Mouse (Mus musculus) naive thymus-derived CD4-positive, alpha-beta T cell, adult 2 months (primary cell): ENCODE measurements around the gene Gm12185.
"Not testable (repeated sequence)": the region's sequence is repeated elsewhere in the genome, so short reads cannot be mapped to it uniquely, and the experiment has no call there.

Experiments
- DNase-seq: peaks from one replicate; pipeline ENCODE4 v3.0.0-alpha.2; 2011; ENCODE audit warnings: low read depth

Gm12185 gene

GRCm38 (mm10) chr11:48991740-48992520 lies at the start of gene Gm12185:
TSS of gene Gm12185 (minus strand) at chr11:48992226.
- peak; percentile 71 for DNase-seq

DNA sequence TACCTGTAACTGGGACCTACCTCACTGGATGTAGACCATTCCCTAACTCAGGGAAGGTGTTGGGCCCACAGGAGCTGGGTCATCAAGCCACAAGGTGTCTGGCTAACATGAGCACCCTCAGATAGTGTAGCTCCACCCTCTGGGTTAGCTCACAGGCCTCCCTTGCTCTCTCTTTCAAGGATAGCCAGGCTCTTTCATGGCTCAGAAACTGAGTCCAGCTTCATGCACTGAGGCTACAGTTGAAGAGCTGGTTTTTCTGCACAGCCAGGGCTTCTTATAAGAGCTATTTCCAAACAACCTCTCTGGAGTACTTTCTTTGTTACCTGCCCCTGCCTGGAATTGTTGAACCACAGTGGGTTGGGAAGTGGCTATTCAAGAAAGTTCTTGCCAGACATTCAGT lies 20.0 kb upstream of the Gm12185 start:
- DNase-seq = not testable (repeated sequence)

DNA sequence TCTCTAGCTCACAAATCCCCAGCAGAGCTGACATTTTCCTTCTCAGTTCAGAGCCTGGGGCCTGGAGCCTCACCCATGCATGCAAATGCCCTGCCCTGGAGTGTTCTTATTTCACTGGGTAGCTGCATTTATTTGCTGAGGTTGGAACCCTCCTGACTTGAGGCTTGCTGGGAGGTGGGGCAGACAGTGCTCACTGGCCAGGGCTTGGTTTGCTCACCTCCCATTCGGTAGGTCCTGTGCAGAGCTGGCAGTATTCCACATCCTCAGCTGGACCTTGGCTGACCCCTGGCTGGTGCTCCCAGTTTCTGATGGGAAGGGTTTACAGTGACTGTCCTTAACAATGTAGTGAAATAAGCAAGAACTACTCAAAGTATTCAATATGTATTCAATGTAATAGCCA lies 14.8 kb upstream of the Gm12185 start:
- not testable (repeated sequence) for DNase-seq

DNA sequence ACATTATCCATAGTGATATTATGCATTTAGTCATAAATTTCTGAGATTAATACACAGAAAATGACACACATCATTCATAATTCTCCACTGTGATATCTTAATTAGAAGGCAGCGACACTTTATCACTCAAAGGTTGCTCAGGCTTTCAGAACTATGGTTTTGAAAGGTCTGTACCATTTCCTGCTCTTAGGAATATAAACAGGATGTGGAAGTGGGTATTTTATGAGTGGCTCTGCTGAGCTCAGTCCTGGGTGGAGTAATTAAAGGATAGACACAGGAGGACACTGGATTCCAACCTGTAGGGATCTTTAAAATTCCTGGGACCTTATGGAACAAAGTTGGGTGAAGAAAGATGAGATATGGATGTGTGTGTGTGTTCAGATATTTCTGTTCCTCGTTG lies 14.3 kb upstream of the Gm12185 start:
- peak; percentile 41 for DNase-seq

DNA sequence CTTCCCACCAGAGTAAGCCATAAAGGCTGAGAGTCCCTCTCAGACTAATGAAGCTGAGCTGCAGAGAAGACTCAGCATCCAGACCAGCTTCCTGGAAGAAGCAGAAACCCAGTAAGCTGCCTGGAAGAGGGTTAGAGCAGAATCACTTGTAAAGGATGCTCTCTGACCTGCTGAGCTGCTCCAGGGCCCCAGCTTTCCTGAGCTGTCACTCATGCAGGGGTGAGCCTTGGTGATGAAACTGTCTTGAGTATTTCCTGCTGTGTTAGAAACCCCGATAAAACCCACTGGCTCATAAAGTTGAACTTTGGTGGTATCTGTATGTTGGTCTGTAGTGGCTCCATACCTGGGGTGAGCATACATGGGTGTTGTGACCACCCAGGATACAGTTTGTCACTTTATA lies 8.4 kb upstream of the Gm12185 start:
- not testable (repeated sequence) for DNase-seq

GRCm38 (mm10) chr11:48994018-48994417 lies 2.0 kb upstream of the Gm12185 start, which contains the start of gene Tgtp1:
TSS of gene Tgtp1 (minus strand) at chr11:48994172.
- DNase-seq = peak; percentile 76

DNA sequence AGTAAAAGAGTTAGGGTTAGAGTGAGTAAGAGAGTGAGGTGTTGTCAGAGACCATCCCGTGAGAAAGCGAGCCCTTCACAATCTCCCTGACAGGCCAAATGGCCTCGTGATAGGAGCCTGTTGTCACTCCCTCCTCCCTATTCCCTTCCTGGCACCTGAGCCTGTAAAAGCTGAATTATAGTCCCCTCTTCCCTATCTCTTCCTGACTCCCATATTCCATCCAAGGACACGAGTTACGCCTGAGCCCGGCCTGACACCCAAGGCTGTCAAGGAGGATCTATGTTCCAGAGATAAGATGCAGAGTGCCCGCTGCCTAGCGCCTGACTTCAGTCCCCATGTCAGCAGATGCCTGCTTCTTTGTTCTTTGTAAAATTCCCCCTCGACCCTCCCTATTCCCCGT lies 1.3 kb upstream of the Gm12185 start:
- peak; percentile 35 for DNase-seq

DNA sequence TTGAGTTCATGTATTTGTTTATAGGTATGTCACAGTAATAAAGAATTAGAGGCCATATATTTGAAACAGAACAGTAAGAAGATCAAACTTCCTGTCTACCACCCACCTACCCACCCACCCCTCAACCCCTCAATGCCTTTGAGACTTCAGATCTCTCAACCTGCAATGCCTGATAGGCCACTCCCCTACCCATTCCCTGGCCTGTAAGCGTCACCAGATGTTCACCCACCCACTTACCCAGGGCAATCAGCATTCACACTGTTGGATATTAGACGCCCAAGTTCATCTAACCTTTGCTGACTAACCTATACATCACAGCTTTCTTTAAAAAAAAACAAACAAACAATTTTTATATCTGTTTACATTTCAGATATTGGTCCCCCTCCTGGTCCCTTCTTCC lies 2.0 kb downstream of the Gm12185 start:
- DNase-seq = not testable (repeated sequence)

DNA sequence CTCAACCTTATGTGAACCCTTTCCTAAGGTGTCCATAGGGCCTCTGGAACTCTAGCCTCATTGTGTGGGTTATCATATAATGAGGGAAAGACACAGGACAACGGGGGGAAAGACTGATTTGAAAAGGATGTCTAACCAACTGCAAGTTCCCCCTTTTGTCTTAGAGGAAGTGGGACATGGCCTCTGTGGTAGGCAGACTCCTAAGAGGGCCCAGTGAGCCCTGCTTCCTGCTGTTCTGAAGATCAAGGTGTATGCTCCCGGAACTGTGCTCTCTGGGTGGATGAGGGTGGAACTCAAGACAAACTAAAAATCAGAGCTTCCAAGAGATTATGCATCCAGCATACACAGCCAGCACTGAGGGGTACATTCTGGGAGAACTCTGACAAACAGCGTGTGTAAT lies 3.8 kb downstream of the Gm12185 start:
- not testable (repeated sequence) for DNase-seq

- not testable (repeated sequence) for DNase-seq
These were observed 9.2 kb downstream of the Gm12185 start for GRCm38 (mm10) chr11:48982848-48983247.

DNA sequence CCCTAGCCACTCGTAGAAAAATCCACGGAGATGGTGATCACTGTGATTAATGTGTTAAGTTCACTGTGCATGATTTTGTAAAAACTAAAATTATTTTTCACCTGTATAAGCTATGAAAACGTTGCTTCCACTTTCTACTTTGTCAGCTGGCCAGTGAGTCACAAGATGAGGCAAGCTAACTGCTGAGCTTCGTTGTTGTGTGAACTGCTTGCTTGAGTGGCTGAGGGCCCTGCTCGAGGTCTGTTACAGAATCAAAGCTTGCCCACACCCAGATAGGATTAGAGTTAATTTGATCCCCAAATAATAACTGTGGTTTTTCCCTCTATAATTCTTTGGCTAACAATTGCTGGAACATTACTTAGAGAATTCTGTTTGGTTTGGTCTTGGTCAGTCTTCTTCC lies 12.0 kb downstream of the Gm12185 start:
- not testable (repeated sequence) for DNase-seq

DNA sequence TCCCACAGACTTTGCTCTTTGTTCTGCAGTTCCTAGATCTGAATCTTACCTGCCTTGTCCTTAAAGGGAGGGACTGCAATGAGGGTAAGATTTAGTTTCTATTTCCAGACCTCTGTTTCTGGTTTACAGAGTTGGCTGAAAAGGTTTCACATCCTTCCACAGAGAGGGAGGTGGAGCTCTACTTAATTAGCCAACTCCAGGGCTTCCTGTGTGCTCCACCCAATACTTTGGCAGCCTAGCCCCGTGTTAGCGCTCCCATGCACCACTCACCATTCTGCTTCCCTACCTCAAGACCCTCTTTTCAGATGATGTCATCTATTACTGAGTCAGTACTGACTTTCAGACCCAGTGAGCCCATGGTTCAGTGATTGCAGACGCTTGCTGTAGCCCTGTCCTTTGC lies 12.8 kb downstream of the Gm12185 start, which contains the start of gene 9930111J21Rik1:
TSS of gene 9930111J21Rik1 (minus strand) at position 148 of the 400 bp plus-strand sequence.
- DNase-seq = not testable (repeated sequence)

GRCm38 (mm10) chr11:48978240-48978939 lies 13.6 kb downstream of the Gm12185 start, which contains the start of gene Olfr56:
TSS of gene Olfr56 (plus strand) at chr11:48978889.
- DNase-seq = not testable (repeated sequence)

DNA sequence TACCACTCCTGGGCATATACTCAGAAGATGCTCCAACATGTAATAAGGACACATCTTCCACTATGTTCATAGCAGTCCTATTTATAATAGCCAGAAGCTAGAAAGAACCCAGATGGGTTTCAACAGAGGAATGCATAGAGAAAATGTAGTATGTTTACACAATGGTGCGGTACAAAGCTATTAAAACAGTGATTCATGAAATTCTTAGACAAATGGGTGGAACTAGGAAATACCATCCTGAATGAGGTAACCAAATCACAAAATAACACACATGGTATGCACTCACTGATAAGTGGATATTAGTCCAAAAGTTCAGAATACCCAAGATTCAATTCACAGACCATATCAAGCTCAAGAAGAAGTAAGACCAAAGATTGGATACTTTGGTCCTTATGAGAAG lies 17.3 kb downstream of the Gm12185 start:
- not testable (repeated sequence) for DNase-seq

DNA sequence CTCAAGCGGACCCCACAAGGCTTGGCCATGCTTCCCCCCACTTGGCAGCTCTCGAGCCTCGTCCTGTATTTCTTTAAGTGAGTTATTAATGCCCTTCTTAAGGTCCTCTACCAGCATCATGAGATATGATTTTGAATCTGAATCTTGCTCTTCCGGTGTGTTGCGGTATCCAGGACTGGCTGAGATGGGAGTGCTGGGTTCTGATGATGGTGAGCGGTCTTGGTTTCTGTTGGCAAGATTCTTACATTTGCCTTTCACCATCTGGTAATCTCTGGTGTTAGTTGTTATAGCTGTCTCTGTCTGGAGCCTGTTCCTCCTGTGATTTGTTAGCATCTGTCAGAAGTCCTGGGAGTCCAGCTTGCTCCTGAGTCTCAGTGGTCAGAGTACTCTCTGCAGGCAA lies 45.9 kb downstream of the Gm12185 start, which contains the start of gene Psme2b:
TSS of gene Psme2b (minus strand) at position 101 of the 400 bp plus-strand sequence.
- not testable (repeated sequence) for DNase-seq

- not testable (repeated sequence) for DNase-seq
These were observed 52.7 kb downstream of the Gm12185 start for GRCm38 (mm10) chr11:48939286-48939685.

DNA sequence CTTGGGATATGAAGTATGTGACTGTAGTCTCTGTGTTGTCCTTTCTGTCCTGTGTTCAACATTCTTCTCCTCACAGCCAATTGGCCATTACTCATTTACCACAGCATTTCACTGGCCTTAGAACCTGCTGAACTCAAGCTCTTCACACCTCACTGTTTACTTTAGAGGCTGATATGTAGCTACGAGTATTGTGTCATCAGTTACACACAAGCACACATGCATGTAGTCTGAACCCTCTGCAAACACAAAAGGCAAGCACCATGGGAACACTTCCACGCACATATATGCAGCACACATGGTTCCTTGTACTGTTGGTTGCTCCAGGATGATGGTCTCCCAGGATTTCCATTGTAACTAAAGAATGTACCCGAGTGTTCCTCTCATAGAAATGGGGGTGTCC lies 56.7 kb downstream of the Gm12185 start:
- DNase-seq = not testable (repeated sequence)

DNA sequence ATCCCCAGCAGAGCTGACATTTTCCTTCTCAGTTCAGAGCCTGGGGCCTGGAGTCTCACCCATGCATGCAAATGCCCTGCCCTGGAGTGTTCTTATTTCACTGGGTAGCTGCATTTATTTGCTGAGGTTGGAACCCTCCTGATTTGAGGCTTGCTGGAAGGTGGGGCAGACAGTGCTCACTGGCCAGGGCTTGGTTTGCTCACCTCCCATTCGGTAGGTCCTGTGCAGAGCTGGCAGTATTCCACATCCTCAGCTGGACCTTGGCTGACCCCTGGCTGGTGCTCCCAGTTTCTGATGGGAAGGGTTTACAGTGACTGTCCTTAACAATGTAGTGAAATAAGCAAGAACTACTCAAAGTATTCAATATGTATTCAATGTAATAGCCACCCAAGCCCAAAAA lies 58.1 kb downstream of the Gm12185 start:
- not testable (repeated sequence) for DNase-seq

- peak; percentile 66 for DNase-seq
These were observed 58.6 kb downstream of the Gm12185 start for GRCm38 (mm10) chr11:48933422-48933821.

GRCm38 (mm10) chr11:48928068-48928467 lies 64.0 kb downstream of the Gm12185 start:
- DNase-seq = peak; percentile 54

GRCm38 (mm10) chr11:48926437-48926836 lies 65.6 kb downstream of the Gm12185 start:
- DNase-seq = peak; percentile 28

DNA sequence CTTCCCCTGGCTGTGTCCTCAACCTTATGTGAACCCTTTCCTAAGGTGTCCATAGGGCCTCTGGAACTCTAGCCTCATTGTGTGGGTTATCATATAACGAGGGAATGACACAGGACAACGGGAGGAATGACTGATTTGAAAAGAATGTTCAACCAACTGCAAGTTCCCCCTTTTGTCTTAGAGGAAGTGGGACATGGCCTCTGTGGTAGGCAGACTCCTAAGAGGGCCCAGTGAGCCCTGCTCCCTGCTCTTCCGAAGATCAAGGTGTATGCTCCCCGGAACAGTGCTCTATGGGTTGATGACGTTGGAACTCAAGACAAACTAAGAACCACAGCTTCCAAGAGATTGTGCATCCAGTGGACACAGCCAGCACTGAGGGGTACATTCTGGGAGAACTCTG lies 68.2 kb downstream of the Gm12185 start:
- DNase-seq = not testable (repeated sequence)

GRCm38 (mm10) chr11:48918380-48918779 lies 73.6 kb downstream of the Gm12185 start:
- DNase-seq = no peak
